Mouse (Mus musculus) embryonic fibroblast, embryonic 13.5 days (primary cell): Measurements from ENCODE around the gene Phf21a. TPM values are rescaled to one million over a fixed set of nuclear protein-coding genes. Genes with fewer than 3 reads are reported as not detected.
"Not testable (repeated sequence)": the region's sequence is repeated elsewhere in the genome, so short reads cannot be mapped to it uniquely, and the experiment has no call there.

Experiments used
- H3K27ac ChIP-seq: 2 replicates; pipeline ENCODE4 v1.5.1; 2012; ENCODE audit warnings: low read length, control low read depth, inconsistent platforms; ENCODE audit not compliant: insufficient read depth
- H3K4me1 ChIP-seq: 2 replicates; pipeline ENCODE4 v1.6.1; 2011; ENCODE audit warnings: low read length; ENCODE audit not compliant: control insufficient read depth, insufficient read depth
- H3K4me3 ChIP-seq: 2 replicates; pipeline ENCODE4 v1.5.1; 2011; ENCODE audit warnings: mild to moderate bottlenecking, control low read depth, low read length; ENCODE audit not compliant: insufficient read depth
- CTCF ChIP-seq: IDR thresholded peaks from 2 replicates; pipeline ENCODE4 v1.5.1; 2011; ENCODE audit warnings: mild to moderate bottlenecking, control low read depth, low read length, moderate library complexity, borderline replicate concordance; ENCODE audit not compliant: insufficient read depth
- POLR2A ChIP-seq: IDR thresholded peaks from 2 replicates; pipeline ENCODE4 v1.6.1; 2011; ENCODE audit warnings: low read depth, mild to moderate bottlenecking, control low read depth, low read length, moderate library complexity
- polyA plus RNA-seq: library from polyadenylated mRNA; stranded (reverse); fragments of >200 nt; gene quantifications from 2 replicates; pipeline ENCODE4 v1.2.4, GENCODE M21; 2011; ENCODE audit warnings: low read depth; ENCODE audit not compliant: missing spikeins, insufficient read length

Gene Phf21a
- polyA plus RNA-seq, 1 experiment: 89.7 TPM

GRCm38 (mm10) chr2:92138736-92139135 is 45.8 kb downstream of the Phf21a start:
- H3K4me1 ChIP-seq: no peaks in the 10 kb centered on the region
- TF ChIP-seq POLR2A: no peak
- H3K4me3 ChIP-seq: no peak overlapping the region
- H3K27ac ChIP-seq: no peak overlapping the region

- no peaks in the 10 kb centered on the region for H3K4me1 ChIP-seq
- TF ChIP-seq CTCF (no peak), POLR2A (no peak)
These were observed 46.4 kb downstream of the Phf21a start for GRCm38 (mm10) chr2:92139365-92139764.

GRCm38 (mm10) chr2:92140383-92140782 is 47.5 kb downstream of the Phf21a start:
- H3K4me1 ChIP-seq: no peaks in the 10 kb centered on the region
- H3K27ac ChIP-seq: no peak overlapping the region
- H3K4me3 ChIP-seq: no peak overlapping the region
- TF ChIP-seq CTCF: no peak
- no peak for TF ChIP-seq POLR2A

More at GRCm38 (mm10) chr2:92139365-92139764, 46.4 kb downstream of the Phf21a start:
- Histone ChIP-seq H3K27ac (no peak overlapping the region), H3K4me3 (no peak overlapping the region)

- no peak for TF ChIP-seq CTCF
- TF ChIP-seq POLR2A: no peak
- H3K4me3 ChIP-seq: no peak overlapping the region
- H3K27ac ChIP-seq: no peak overlapping the region
- no peaks in the 10 kb centered on the region for H3K4me1 ChIP-seq
These were observed 48.2 kb downstream of the Phf21a start for GRCm38 (mm10) chr2:92141073-92141472.

DNA sequence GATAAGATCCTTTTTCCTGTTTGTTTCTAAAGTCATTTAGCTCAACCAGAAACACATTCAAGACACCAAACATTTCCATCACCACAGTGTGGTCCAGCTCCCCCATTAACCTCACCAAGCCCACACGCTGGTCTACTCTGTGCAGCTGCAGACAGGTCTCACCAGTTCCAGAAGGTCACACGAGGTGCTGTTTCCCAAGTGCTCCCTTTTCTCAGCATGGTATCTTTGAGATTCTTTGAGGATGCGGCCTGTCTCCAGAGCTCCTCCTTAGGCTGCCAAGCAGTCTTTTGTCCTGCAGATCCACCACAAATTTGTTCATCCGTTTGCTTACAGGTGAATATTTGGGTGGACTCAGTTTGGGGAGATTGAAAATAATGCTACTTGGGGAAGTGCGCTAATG is 51.0 kb downstream of the Phf21a start:
- no peak for TF ChIP-seq CTCF
- no peak for TF ChIP-seq POLR2A
- H3K4me1 ChIP-seq: no peaks in the 10 kb centered on the region
- H3K4me3 ChIP-seq: no peak overlapping the region
- no peak overlapping the region for H3K27ac ChIP-seq

- H3K4me3 ChIP-seq, H3K4me1 ChIP-seq, H3K27ac ChIP-seq: not testable (repeated sequence)
These were observed 55.2 kb downstream of the Phf21a start for GRCm38 (mm10) chr2:92147925-92148750.

DNA sequence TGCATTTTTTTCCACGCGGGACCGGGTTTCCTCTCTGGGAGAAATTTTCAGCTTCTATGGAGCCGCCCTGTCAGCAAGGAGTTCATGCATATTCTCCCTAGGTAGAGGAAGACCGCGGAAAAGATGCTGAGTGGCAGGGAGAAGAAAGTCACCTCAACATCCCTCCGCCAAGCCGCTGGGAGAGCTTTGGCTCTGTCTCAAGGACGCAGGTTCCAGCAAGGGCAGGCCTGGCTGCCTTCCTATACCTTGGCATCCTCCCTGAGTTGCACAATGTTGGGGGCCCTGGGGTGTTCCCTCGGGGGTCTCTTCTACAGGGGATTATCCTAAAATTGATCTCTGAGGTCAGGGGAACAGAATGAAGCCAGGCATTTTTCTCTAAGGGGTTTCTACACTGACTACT is 71.4 kb downstream of the Phf21a start:
- TF ChIP-seq POLR2A (no peak), CTCF (no peak)
- H3K4me1 ChIP-seq: no peaks in the 10 kb centered on the region
- H3K27ac ChIP-seq: no peak overlapping the region
- H3K4me3 ChIP-seq: no peak overlapping the region

GRCm38 (mm10) chr2:92166950-92167349 is 74.0 kb downstream of the Phf21a start:
- H3K4me1 ChIP-seq: no peaks in the 10 kb centered on the region
- no peak overlapping the region for H3K27ac ChIP-seq
- no peak overlapping the region for H3K4me3 ChIP-seq
- TF ChIP-seq CTCF: no peak
- TF ChIP-seq POLR2A: no peak

GRCm38 (mm10) chr2:92171046-92171643 is 78.2 kb downstream of the Phf21a start:
- Histone ChIP-seq H3K4me1 (no peaks in the 10 kb centered on the region), H3K4me3 (no peak overlapping the region), H3K27ac (no peak overlapping the region)
- TF ChIP-seq POLR2A (no peak), CTCF (no peak)

DNA sequence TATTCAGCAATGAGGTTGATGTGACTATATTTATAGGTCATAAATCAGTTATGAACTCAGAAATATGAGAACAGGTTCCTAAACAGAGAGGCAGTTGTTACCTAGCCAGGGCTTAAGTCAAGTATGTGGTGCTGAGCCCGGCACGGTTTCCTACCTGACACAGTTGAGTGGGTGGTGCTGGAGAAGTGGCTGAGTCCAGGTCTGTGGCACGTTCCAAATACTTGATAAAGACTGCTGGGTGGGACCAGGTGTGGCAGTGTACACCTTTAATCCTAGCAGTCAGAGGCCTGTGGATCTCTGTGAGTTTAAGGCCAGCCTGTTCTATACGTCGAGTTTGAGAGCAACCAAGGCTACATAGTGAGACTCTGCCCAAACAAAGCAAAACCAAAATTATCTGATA is 79.4 kb downstream of the Phf21a start:
- Histone ChIP-seq H3K4me3 (no peak overlapping the region), H3K4me1 (no peaks in the 10 kb centered on the region), H3K27ac (no peak overlapping the region)
- TF ChIP-seq CTCF (no peak), POLR2A (no peak)
